Mouse (Mus musculus): Measurements from ENCODE around the gene Ptprd. TPM values are rescaled to one million over a fixed set of nuclear protein-coding genes. Genes with fewer than 3 reads are reported as not detected.

The Ptprd gene
- total RNA-seq, 1 experiment from 2014 or later = not detected

- ATAC-seq (replicated peaks; ENCODE audit: insufficient number of reproducible peaks, low FRiP score, low TSS enrichment, poor library complexity, severe bottlenecking) = no peak
Observed at GRCm38 (mm10) chr4:77317060-77317680, 894.6 kb downstream of the Ptprd start.

- ATAC-seq (replicated peaks; ENCODE audit: insufficient number of reproducible peaks, low FRiP score, low TSS enrichment, poor library complexity, severe bottlenecking) = no peak
Observed at GRCm38 (mm10) chr4:77316644-77317043, 895.1 kb downstream of the Ptprd start.

- ATAC-seq (replicated peaks; ENCODE audit: insufficient number of reproducible peaks, low FRiP score, low TSS enrichment, poor library complexity, severe bottlenecking) = no peak
Observed at GRCm38 (mm10) chr4:77310127-77310788, 901.5 kb downstream of the Ptprd start.

- no peak for ATAC-seq (replicated peaks; ENCODE audit: insufficient number of reproducible peaks, low FRiP score, low TSS enrichment, poor library complexity, severe bottlenecking)
Observed at GRCm38 (mm10) chr4:77283423-77283822, 928.3 kb downstream of the Ptprd start.

GRCm38 (mm10) chr4:77277913-77278312 lies 933.8 kb downstream of the Ptprd start:
- no peak for ATAC-seq (replicated peaks; ENCODE audit: insufficient number of reproducible peaks, low FRiP score, low TSS enrichment, poor library complexity, severe bottlenecking)

GRCm38 (mm10) chr4:77259972-77260290 lies 951.8 kb downstream of the Ptprd start:
- no peak for ATAC-seq (replicated peaks; ENCODE audit: insufficient number of reproducible peaks, low FRiP score, low TSS enrichment, poor library complexity, severe bottlenecking)

GRCm38 (mm10) chr4:77259250-77259971 lies 952.4 kb downstream of the Ptprd start:
- no peak for ATAC-seq (replicated peaks; ENCODE audit: insufficient number of reproducible peaks, low FRiP score, low TSS enrichment, poor library complexity, severe bottlenecking)

- no peak for ATAC-seq (replicated peaks; ENCODE audit: insufficient number of reproducible peaks, low FRiP score, low TSS enrichment, poor library complexity, severe bottlenecking)
Observed at GRCm38 (mm10) chr4:77251188-77251587, 960.6 kb downstream of the Ptprd start.

- no peak for ATAC-seq (replicated peaks; ENCODE audit: insufficient number of reproducible peaks, low FRiP score, low TSS enrichment, poor library complexity, severe bottlenecking)
Observed at GRCm38 (mm10) chr4:77249801-77250200, 962.0 kb downstream of the Ptprd start.

- ATAC-seq (replicated peaks; ENCODE audit: insufficient number of reproducible peaks, low FRiP score, low TSS enrichment, poor library complexity, severe bottlenecking) = no peak
Observed at GRCm38 (mm10) chr4:77248918-77249317, 962.8 kb downstream of the Ptprd start.

- ATAC-seq (replicated peaks; ENCODE audit: insufficient number of reproducible peaks, low FRiP score, low TSS enrichment, poor library complexity, severe bottlenecking) = no peak
Observed at GRCm38 (mm10) chr4:77241852-77242455, 969.8 kb downstream of the Ptprd start.

GRCm38 (mm10) chr4:77238144-77238543 lies 973.6 kb downstream of the Ptprd start:
- no peak for ATAC-seq (replicated peaks; ENCODE audit: insufficient number of reproducible peaks, low FRiP score, low TSS enrichment, poor library complexity, severe bottlenecking)

- no peak for ATAC-seq (replicated peaks; ENCODE audit: insufficient number of reproducible peaks, low FRiP score, low TSS enrichment, poor library complexity, severe bottlenecking)
Observed at GRCm38 (mm10) chr4:77233243-77233642, 978.5 kb downstream of the Ptprd start.

- ATAC-seq (replicated peaks; ENCODE audit: insufficient number of reproducible peaks, low FRiP score, low TSS enrichment, poor library complexity, severe bottlenecking) = no peak
Observed at GRCm38 (mm10) chr4:77168866-77169265, 1042.9 kb downstream of the Ptprd start.

- ATAC-seq (replicated peaks; ENCODE audit: insufficient number of reproducible peaks, low FRiP score, low TSS enrichment, poor library complexity, severe bottlenecking) = no peak
Observed at GRCm38 (mm10) chr4:77157601-77158000, 1054.2 kb downstream of the Ptprd start.

- ATAC-seq (replicated peaks; ENCODE audit: insufficient number of reproducible peaks, low FRiP score, low TSS enrichment, poor library complexity, severe bottlenecking) = no peak
Observed at GRCm38 (mm10) chr4:77155561-77155960, 1056.2 kb downstream of the Ptprd start.

GRCm38 (mm10) chr4:77155037-77155436 lies 1056.7 kb downstream of the Ptprd start:
- no peak for ATAC-seq (replicated peaks; ENCODE audit: insufficient number of reproducible peaks, low FRiP score, low TSS enrichment, poor library complexity, severe bottlenecking)

GRCm38 (mm10) chr4:77124852-77125251 lies 1086.9 kb downstream of the Ptprd start:
- no peak for ATAC-seq (replicated peaks; ENCODE audit: insufficient number of reproducible peaks, low FRiP score, low TSS enrichment, poor library complexity, severe bottlenecking)

- no peak for ATAC-seq (replicated peaks; ENCODE audit: insufficient number of reproducible peaks, low FRiP score, low TSS enrichment, poor library complexity, severe bottlenecking)
Observed at GRCm38 (mm10) chr4:77110894-77111293, 1100.9 kb downstream of the Ptprd start.

GRCm38 (mm10) chr4:77107291-77107690 lies 1104.5 kb downstream of the Ptprd start:
- no peak for ATAC-seq (replicated peaks; ENCODE audit: insufficient number of reproducible peaks, low FRiP score, low TSS enrichment, poor library complexity, severe bottlenecking)
